Mouse (Mus musculus) Patski (cell line): ENCODE data around the gene Ece1. TPM values are rescaled to one million over a fixed set of nuclear protein-coding genes. Genes with fewer than 3 reads are reported as not detected.

ENCODE experiments used
- ATAC-seq: fragments of 100-300 bp; one replicate; pipeline ENCODE4 v1.8.0; 2021
- CTCF ChIA-PET: fragments of 350-600 bp; sonication (Branson Sonifier 250); formaldehyde crosslinking; loops from one replicate; lab custom pipeline; 2022; ENCODE audit warnings: inconsistent platforms; lab: Charles Lee
- POLR2A ChIA-PET: fragments of 350-600 bp; sonication (Branson Sonifier 250); formaldehyde crosslinking; loops from one replicate; lab custom pipeline; 2022; ENCODE audit warnings: antibody characterized with exemption, inconsistent platforms; lab: Charles Lee
- DNase-seq: peaks from one replicate; pipeline ENCODE4 v3.0.0-alpha.2; 2011; ENCODE audit warnings: low read depth, low spot score
- H3K27me3 ChIP-seq: fragments of 371-371 bp; one replicate; pipeline ENCODE4 v1.5.1; 2021
- CTCF ChIP-seq: fragments of 100-300 bp; IDR thresholded peaks from one replicate; pipeline ENCODE4 v1.5.1; 2021
- in situ Hi-C: fragments of 300-500 bp; cut with MboI; formaldehyde crosslinking; loops from 3 replicates; pipeline ENCODE4 v1.11.1; 2018; ENCODE audit warnings: low pct_unique_long_range_greater_than_20kb, mixed read lengths
- polyA plus RNA-seq: library from polyadenylated mRNA; unstranded; gene quantifications from one replicate; pipeline ENCODE4 v1.2.3, GENCODE M21; 2021

Gene Ece1
- polyA plus RNA-seq, 1 experiment from 2014 or later: 147 TPM

GRCm38 (mm10) chr4:137896612-137897297 lies 34.7 kb downstream of the Ece1 start:
- ChIA-PET POLR2A (interaction anchor here (0.6 to 1.8 kb wide), 2 partner anchors 33 to 38 kb away, joined by 4 to 5 read pairs; no protein-coding TSS in a partner anchor), CTCF (interaction anchor here (1.6 to 1.8 kb wide), 2 partner anchors 30 to 56 kb away, joined by 4 to 6 read pairs; no protein-coding TSS in a partner anchor)
- no peaks in the 10 kb centered on the region for H3K27me3 ChIP-seq
- ATAC-seq (peak; percentile 69), DNase-seq (peak; percentile 66)
- in situ Hi-C loops: loop anchor here (5.0 kb wide), 1 partner anchor 46 kb away; no protein-coding TSS in a partner anchor
- no peak for TF ChIP-seq CTCF

GRCm38 (mm10) chr4:137897298-137897612 lies 35.2 kb downstream of the Ece1 start:
- ChIA-PET CTCF (interaction anchor here (1.6 kb wide), 1 partner anchor 29 kb away, joined by 4 read pairs; no protein-coding TSS in a partner anchor), POLR2A (interaction anchor here (1.8 kb wide), 1 partner anchor 33 kb away, joined by 5 read pairs; no protein-coding TSS in a partner anchor)
- H3K27me3 ChIP-seq: no peaks in the 10 kb centered on the region
- in situ Hi-C loops: loop anchor here (5.0 kb wide), 1 partner anchor 45 kb away; no protein-coding TSS in a partner anchor
- DNase-seq (peak; percentile 98), ATAC-seq (peak; percentile 76)
- no peak for TF ChIP-seq CTCF

- in situ Hi-C loops: loop anchor here (5.0 kb wide), 1 partner anchor 44 kb away; no protein-coding TSS in a partner anchor
- POLR2A ChIA-PET: interaction anchor here (1.0 to 1.1 kb wide), 2 partner anchors 22 to 28 kb away, joined by 3 to 7 read pairs; no protein-coding TSS in a partner anchor
- DNase-seq: no peak
- no peak for TF ChIP-seq CTCF
- ATAC-seq: no peak
- CTCF ChIA-PET: interaction anchor here (0.8 to 1.3 kb wide), 3 partner anchors 17 to 54 kb away, joined by 3 to 5 read pairs (median 3); no protein-coding TSS in a partner anchor
- H3K27me3 ChIP-seq: no peaks in the 10 kb centered on the region
Observed at GRCm38 (mm10) chr4:137898490-137898889, 36.5 kb downstream of the Ece1 start.

GRCm38 (mm10) chr4:137902268-137902667 lies 40.2 kb downstream of the Ece1 start:
- CTCF ChIA-PET: no interaction called here
- ATAC-seq (no peak), DNase-seq (no peak)
- no peak for TF ChIP-seq CTCF
- H3K27me3 ChIP-seq: no peaks in the 10 kb centered on the region
- in situ Hi-C loops: no loop called here
- POLR2A ChIA-PET: no interaction called here

- no peaks in the 10 kb centered on the region for H3K27me3 ChIP-seq
- POLR2A ChIA-PET: no interaction called here
- TF ChIP-seq CTCF: no peak
- CTCF ChIA-PET: no interaction called here
- ATAC-seq: no peak
- no peak for DNase-seq
- in situ Hi-C loops: no loop called here
Observed at GRCm38 (mm10) chr4:137902873-137903272, 40.8 kb downstream of the Ece1 start.

GRCm38 (mm10) chr4:137904956-137905551 lies 43.0 kb downstream of the Ece1 start:
- TF ChIP-seq CTCF: no peak
- ATAC-seq (no peak), DNase-seq (no peak)
- ChIA-PET POLR2A (no interaction called here), CTCF (no interaction called here)
- in situ Hi-C loops: no loop called here
- no peaks in the 10 kb centered on the region for H3K27me3 ChIP-seq

GRCm38 (mm10) chr4:137907979-137908378 lies 45.9 kb downstream of the Ece1 start:
- ChIA-PET CTCF (interaction anchor here (1.2 to 1.3 kb wide), 2 partner anchors 8 to 21 kb away, joined by 3 to 4 read pairs; no protein-coding TSS in a partner anchor), POLR2A (interaction anchor here (0.5 kb wide), 1 partner anchor 46 kb away, joined by 3 read pairs; the partner anchor contains the start of gene Ece1)
- DNase-seq: no peak
- H3K27me3 ChIP-seq: no peaks in the 10 kb centered on the region
- ATAC-seq: no peak
- in situ Hi-C loops: no loop called here
- TF ChIP-seq CTCF: no peak

GRCm38 (mm10) chr4:137908489-137908888 lies 46.5 kb downstream of the Ece1 start:
- in situ Hi-C loops: no loop called here
- no peak for ATAC-seq
- H3K27me3 ChIP-seq: no peaks in the 10 kb centered on the region
- no peak for DNase-seq
- TF ChIP-seq CTCF: no peak
- POLR2A ChIA-PET: interaction anchor here (0.5 kb wide), 1 partner anchor 47 kb away, joined by 3 read pairs; the partner anchor contains the start of gene Ece1
- CTCF ChIA-PET: interaction anchor here (1.2 to 1.3 kb wide), 2 partner anchors 8 to 21 kb away, joined by 3 to 4 read pairs; no protein-coding TSS in a partner anchor

GRCm38 (mm10) chr4:137908915-137909314 lies 46.9 kb downstream of the Ece1 start:
- ChIA-PET CTCF (interaction anchor here (1.2 to 1.3 kb wide), 2 partner anchors 9 to 20 kb away, joined by 3 to 4 read pairs; no protein-coding TSS in a partner anchor), POLR2A (no interaction called here)
- no peak for TF ChIP-seq CTCF
- ATAC-seq (no peak), DNase-seq (no peak)
- in situ Hi-C loops: no loop called here
- no peaks in the 10 kb centered on the region for H3K27me3 ChIP-seq

- H3K27me3 ChIP-seq: no peaks in the 10 kb centered on the region
- POLR2A ChIA-PET: interaction anchor here (0.7 kb wide), 1 partner anchor 180 kb away, joined by 5 read pairs; no protein-coding TSS in a partner anchor
- ATAC-seq: no peak
- no peak for DNase-seq
- in situ Hi-C loops: no loop called here
- TF ChIP-seq CTCF: no peak
- CTCF ChIA-PET: interaction anchor here (1.2 kb wide), 1 partner anchor 9 kb away, joined by 4 read pairs; no protein-coding TSS in a partner anchor
Observed at GRCm38 (mm10) chr4:137909471-137909870, 47.4 kb downstream of the Ece1 start.
